Mouse (Mus musculus): ENCODE data around the gene Zfand5.
"Not testable (repeated sequence)": the region's sequence is repeated elsewhere in the genome, so short reads cannot be mapped to it uniquely, and the experiment has no call there.

Gene Zfand5

DNA sequence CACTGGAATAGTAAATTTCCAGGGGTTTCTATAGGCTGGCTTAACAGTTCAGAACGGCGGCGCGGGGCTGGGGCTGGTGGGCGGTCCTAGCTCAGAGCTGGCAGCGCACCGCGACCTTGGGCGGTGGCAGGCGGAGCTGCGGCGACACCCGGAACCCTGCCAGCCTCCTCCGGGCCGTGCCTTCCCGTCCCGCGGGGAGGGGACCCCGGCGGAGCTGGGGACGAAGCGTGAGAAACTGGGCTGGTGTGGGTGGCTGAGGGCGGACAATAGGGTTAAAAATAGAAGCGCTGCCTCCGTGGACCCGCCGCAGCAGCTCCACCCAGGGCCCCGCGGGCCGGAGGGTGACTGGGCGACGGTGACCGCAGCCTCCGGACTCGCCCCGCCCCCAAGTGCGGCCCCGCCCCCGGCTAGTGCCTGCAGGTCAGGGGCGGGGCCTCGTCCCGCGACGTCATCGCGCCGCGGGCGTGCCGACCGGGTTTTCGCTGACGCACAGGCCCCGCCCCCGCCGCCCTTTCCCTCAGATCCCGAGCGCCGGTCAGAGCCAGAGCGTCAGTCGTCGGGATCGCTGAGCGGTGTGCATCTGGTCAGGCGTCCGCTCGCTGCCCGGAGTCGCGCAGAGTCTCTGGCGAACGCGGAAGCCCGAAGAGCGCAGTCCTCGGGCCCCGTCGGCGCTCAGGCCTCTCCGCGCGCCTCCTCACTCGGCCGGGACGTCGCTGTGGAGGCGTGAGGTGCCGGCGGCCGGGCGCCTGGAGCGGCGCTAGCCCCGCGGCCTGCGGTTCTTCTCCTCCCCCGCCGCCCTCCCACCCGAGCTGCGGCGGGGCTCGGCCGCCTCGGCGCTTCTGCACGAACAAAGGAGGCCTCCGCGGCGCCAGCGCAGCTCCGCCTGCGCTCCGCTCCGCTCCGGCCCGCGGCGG, at the start of gene Zfand5:
TSS of gene Zfand5 (plus strand) at position 538 of the 914 bp plus-strand sequence.
- peak; percentile 99 to 100 for DNase-seq

DNA sequence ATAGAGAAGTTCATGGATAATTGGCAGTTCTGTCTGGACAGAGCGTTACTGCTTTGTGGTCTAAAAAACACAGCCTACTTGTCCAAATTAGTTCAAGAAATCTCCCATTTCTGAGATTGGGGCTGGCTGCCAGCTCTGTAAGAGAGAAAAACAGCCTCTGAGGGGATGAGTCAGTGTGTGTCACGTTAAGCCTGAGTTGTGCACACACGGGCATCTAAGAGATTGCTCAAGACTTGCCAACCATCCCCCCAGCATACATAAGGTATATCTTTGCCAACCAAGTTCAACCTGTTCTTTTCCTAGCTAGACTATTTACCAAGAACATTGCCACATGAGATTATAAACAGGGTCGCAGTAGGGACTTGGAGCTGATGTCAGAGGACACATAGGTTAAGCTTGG, 44.9 kb upstream of the Zfand5 start:
- DNase-seq, result peak; percentile 12 to 41

DNA sequence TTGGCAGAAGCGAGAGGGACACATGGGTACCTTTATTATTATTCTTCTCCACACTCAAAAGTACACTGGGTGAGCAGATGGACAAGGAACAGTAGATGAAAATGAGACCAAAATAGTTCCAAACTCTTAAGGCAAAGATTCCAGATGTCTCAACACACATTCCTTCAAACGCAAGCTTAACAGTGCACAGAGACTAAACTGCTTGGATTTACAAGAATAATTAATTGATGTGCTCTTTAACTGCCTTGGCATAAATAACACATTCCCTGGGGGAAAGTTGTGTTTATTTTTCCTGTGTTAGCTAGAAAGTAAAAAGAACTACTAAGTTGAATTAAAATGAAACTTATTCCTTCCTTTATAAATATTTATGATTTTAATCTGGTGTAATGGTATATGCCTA, 44.3 kb upstream of the Zfand5 start:
- no peak for DNase-seq

DNA sequence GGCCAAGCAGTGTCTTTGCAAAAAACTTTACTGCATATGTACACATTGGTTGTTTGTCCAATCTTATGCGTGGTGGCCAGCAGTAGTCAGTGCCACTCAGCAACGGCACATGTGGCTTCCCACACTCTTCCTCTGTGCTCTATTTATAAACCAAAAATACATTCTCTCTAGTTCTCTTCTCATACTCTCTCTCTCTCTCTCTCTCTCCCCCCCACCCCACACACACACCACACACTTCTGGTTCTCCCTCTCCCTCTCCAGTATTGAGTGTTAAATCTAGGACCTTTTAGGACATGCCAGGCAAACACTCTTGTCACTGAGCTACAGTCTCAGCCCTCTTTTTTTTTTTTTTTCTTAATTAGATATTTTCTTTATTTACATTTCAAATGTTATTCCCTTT, 23.3 kb upstream of the Zfand5 start:
- DNase-seq, result not testable (repeated sequence)

DNA sequence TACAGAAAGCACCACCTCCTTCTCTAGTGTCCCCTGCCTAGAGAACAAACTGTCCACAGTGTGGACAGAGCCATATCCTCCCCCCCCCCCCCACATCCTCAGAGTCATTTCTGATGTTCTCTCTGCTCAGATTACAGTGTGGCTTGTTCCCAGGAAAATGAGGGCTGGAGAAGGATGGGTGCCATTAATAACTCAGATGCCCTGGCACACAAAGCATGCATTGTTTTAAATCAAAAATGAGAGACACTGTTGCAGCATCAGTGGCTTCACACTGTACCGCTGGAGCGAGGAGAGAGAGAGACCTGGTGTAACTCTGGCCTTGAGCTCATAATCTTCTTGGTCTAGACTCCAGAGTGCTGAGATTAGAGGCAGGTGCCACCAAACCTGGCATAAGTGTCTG, 18.2 kb upstream of the Zfand5 start:
- no peak for DNase-seq

DNA sequence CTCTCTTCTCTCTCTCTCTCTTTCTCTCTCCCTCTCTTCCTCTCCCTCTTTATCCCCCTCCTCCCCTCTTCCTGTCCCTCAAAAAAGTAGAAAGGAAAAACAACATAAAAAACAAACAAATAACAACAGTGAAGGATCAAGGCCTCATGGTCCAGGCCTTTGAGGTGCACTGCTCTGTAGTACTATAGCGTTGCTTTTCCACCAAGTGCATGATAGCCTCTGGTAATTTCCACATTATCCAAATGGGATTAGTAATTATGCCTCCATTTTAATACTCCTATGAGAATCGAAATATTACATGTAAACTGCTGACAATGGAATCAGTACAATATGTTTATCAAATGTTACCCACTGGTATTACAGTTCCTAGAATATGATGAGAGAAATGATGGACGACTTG, 16.2 kb upstream of the Zfand5 start:
- DNase-seq, result no peak

DNA sequence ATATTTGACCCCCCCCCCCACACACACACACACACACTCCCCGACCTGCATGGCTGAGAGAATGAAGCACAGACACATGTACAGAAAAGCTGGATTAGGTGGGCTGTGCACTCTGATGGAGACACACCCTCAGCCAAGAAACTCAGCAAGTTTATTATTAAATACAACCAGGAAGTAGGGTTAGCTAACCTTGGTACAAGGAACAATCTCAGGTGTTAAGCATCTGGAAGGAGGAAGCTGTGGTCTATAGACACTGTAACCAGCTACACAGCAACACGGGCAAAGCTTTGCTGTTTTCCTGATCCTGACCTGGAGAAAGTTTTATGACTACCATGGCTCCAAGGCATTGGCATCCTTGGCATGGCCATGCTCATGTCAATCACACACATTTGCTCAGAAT, 12.6 kb upstream of the Zfand5 start:
- no peak for DNase-seq

DNA sequence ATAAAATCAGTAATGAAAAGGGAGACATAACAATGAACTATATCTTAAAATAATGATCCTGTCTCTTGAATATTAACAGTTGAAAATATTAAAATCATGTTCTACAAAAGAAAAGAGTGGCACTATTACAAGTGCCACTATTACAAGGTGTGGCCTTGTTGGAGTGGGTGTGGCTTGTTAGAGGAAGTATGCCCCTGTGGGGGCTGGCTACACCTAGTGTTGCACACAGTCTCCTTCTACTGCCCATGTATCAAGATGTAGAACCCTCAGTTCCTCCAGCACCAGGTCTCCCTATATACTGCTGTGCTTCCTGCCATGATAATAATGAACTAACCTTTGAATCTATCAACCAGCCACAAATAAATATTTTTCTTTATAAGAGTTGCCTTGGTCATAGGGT, 11.8 kb upstream of the Zfand5 start:
- DNase-seq, result no peak

DNA sequence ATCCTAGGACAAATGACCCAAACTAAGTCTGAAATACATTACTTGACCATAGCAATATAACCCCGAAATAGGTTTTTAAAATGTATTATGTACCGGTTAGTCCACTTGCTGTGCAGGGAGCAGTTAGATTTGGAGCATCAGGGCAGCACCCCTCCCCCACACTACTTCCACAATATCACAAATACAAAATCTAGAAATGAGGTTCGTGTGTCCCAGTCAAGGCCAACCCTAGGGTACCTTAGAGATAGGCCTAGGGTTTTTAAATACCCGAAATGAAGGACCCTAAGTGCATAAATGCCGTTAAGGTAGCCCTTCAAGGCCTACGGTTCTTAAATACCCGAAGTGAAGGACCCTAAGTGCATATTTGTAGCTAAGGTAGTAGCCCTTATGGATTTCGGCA, 892 bp upstream of the Zfand5 start:
- peak; percentile 16 to 40 for DNase-seq

DNA sequence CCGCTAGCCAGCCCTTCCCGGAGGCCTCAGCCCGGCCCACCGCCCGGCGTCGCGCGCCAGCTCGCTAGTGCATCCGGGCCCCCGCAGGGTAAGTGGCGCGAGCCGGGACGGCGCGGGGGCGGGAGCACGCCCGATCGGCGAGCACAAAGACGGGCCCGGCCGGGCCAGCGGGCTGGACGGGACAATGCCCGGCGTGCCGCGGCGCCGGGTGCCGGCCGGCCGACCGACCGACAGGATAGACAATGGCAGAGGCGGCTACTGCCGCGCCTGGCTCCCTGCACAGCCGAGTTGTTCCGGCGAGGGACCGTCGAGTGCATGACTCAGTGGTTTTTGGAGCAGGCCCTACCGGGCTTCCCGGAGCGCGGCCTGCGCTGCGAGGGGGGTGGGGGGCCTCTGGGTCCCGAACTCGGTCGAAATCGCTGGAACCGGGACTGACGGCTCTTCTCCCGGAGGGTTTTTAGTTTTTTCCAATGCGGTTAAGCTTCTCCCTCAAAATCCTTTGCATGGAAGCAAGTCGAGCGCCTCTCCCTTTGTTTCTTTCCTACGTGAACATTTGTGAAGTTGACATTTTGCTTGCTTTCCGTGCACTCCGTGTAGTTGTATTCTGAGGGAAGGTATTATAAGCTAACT, 692 bp downstream of the Zfand5 start:
- DNase-seq, result peak; percentile 59 to 82

DNA sequence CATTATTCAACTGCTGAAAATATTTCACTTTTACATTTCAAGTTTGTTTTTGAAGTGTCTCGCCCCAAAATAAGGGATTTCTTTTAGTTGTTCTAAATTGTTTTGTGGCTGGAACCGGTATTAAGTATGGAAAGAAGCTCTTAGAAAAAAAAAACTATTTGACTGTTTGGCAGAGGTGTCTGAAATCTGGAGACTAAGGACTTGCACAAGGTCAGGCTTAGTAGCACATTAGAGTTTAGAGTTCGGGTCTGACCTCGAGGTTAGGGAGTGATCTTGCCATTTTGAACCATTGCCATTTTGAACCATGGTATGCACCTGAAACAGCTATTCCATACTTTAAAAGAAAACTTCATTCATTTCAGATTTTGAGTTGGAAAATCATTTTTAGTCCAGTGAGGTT, 1.4 kb downstream of the Zfand5 start:
- no peak for DNase-seq

DNA sequence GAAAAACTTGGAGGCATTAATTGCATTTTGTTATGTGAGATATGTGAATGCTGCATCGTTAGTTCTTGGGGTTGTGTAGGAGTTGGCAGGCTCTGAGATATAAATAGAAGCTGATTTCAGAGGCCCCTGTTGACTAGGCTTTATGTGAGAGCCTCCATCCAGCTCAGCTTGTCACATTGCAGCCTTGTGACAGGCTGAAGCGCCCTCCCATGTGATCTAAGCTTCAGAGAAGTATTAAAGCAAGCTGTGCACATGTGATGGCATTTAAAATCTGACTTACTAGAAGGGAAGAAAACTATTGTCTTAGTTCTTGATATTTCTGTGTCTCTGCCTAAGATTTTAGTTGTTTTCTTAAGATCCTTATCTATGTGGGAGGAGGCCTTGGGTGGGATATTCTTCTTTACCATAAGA, 2.1 kb downstream of the Zfand5 start:
- DNase-seq, result peak; percentile 60 to 83

DNA sequence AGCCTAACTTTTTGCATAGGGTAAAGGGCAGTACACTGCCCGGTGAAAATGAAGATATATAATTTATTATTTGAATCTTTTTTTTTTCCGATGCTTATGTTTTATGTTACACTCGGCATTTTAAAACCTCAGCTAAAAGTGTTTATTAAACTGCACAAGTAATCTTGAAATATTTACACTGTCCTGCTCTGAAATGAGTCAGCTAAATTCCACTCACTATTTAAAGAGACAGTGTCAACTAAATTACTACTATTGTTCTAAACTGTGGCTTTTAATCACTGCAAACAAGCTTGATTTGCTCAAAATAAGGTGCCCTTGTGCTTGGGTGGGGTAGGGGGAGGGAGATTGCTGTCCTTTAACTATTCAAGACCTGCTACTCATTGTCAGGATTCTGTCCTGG, 2.6 kb downstream of the Zfand5 start:
- no peak for DNase-seq

DNA sequence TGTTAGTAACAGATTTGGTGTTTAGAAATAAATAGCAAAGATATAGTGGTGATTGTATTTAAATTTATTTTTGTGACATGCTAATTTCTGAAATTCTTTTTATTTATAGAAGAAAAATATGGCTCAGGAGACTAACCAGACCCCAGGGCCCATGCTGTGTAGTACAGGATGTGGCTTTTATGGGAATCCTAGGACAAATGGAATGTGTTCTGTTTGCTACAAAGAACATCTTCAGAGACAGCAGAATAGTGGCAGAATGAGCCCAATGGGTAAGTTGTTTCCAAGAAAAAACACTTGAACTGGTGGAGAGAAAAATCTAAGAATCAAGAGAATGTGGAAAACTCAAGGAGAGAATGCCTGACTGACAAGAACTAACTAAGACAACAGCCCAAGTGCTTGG, 4.2 kb downstream of the Zfand5 start:
- DNase-seq, result no peak

DNA sequence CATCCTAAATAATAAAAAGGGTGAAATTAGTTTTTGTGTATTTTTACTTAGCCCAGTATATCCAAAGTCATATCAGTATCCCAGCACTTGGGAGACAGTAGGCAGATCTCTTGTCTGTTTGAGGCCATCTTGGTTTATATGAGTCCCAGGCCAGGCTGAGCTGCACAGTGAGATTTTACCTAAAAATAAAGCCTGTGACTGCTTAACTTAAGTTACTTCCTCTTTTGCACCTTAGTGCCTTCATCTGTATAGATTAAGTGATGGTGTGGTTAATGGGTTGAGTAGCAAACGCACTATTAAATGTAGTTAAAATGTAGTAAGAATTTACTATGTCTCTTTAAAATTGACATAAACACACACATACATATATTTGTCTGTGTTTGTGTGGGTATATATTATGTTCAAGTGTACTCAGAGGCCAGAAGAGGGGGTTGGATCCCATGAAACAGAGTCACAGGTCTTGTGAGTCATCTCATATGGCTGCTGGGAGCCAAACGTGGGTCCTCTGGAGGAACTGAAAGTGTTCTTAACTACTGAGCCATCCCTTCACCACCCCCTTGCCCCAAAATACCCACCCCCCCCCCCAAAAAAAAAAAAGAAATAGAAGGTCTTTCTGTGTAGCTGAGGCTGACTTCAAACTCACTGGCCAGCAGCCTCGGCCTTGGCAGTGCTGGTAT, 14.5 kb downstream of the Zfand5 start:
- no peak for DNase-seq

DNA sequence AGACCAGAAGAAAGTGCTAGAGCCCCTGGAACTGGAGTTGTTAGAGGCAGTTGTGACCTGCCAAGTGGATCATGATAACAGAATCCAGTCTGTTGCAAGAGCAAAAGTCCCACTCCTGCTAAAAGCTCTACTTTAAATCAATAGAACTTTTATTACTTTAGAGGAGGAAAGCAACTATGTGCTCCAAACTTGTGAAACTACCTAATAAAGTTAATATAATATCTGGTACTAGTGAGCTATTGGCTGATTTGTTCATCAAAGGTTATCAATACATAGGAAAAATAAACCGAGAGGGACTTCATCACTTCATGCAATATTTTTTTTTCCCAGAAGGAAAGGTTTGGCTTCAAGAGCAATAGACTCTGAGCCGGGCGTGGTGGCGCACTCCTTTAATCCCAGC, 25.3 kb downstream of the Zfand5 start:
- no peak for DNase-seq

DNA sequence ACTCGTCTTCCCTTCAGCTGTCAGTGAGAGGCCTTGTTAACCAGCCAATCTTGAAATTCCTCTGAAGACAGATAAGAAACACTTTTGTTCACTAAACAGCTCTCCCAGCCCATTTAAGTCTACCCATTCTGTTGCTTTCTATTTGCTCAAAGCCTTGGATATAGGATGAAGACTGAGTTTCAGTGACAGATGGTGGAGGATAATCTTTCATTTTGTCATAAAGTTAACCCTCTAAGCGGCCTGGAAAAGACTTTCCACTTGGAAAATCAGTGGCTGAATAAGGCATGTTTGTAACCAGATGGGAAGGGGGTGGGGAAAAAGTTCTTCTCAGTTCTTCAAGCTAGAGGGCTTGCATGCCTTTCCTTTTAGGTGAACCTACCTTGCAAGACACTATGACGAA, 29.7 kb downstream of the Zfand5 start:
- DNase-seq, result no peak

DNA sequence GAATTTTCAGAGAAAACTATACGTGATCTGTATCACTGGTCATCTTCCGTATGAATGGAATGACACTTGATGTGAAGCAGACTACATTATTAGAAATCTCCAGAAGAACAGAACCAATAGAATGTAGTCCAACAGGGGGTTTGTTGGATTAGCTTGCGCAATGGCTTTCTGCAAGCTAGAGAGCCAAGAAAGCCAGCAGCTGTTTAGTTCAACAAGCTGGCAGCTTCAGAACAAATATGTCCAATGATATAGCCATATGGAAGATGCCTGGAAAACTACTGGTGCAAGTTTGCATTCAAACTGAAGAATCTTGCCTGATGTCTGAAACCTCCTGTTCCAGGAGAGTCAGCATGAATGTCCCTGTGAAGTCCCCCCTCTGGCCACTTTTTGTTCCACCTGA, 35.7 kb downstream of the Zfand5 start:
- DNase-seq, result no peak

DNA sequence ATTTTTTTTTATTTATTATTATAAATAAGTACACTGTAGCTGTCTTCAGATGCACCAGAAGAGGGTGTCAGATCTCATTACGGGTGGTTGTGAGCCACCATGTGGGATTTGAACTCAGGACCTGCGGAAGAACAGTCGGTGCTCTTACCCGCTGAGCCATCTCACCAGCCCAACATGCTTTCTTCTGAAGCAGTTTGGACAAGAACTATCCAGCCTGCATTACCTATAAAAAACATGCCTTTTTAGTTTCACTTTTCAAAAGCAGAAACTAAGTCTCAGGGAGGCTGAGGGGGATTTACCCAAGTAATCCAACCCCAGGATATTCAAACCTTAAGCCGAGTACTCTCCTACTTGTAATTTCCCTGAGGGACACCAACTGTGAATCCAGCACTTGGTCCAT, 38.3 kb downstream of the Zfand5 start:
- not testable (repeated sequence) for DNase-seq

DNA sequence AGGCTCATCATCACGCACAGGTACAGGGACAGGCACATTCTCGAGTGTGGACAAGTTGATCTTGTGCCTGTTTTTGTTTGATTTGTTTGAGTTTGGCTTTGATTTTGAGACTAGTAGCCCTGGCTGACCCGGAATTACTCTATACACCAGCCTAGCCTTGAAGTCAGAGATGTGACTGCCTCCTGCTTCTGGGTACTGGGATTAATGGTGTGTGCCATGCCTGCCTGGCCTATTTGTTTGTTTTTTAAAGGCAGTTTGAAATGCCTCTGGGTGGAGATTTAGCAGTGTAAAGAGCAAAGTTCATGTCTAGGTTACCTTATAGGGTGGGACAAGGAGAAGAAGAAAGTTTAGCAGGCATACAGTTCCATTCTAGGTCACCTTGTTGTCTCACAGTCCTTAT, 43.6 kb downstream of the Zfand5 start:
- DNase-seq, result no peak

DNA sequence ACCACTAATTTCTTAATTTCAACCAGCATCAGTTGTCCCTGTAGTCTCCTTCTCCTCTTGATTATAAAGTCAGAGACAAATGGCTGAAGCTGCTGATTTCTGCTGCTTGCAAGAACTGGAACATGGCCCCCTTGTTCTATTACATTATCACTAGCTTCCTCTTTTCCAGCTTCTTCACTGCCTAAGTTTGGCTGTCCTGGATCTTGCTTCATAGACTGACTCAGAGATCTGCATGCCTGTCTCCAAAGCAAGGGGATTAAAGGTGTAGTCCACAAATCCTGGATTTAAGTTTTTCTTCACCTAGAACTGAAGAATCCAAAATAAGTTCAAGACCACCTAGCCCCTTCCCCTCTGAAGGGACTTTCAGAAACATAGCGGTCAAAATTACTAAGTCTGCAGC, 47.5 kb downstream of the Zfand5 start:
- DNase-seq, result no peak

DNA sequence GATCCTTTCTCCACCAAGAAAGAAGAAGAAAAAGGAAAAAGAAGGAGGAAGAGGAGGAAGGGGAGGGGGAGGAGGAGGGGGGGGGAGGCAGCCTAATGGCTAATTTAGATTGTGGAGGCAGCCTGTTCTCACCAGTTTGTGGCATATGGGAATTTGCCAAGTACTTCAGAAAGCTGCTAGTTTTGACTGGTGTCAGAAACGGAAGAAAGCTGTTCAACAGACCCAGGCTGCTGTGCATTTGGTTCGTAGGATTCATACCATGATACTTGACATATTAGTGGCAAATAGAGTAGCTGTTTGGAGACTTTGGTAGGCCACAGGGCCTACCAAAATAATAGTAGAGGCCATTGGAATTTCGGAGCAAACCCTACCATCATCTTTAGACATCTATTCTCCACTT, 53.3 kb downstream of the Zfand5 start:
- DNase-seq, result no peak

DNA sequence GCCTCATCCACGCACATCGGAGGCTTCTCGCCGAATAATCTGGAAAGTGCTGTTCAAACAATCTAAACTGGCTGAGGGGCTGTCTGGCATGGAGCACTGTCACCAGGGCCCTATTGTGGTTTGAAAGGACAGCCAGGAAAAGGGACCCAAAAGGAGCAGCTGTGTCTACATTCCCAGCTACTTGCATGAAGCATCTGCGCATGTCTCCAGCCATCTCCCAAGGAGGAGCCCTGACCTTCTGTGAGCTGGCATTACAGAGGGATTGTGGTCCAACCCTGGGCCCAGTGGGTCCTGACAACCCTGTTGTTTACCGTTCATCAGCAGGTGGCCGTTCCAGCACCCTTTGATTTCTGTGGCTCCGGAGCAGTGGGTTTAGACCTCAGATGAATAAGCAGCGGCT, 56.9 kb downstream of the Zfand5 start:
- DNase-seq, result no peak

DNA sequence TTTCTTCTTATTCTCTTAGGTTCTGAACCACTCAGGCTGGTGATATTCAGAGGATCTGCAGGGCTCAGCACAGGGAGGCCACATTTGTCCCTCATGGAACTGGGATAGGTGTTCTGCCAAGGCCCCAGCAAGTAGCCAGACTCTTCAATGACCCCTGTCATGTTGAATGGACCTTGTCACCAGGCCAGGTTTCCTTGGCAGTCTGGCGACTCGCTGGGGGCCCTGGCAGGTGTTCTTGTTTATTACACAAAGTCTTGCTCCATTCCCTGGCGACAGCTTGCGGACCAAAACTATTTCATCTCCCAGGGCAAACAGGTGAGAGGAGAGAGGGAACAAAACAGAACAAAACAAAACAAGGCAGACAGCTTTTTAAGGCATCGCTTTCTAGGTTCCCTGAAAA, 57.7 kb downstream of the Zfand5 start:
- peak; percentile 73 to 83 for DNase-seq
